Mouse (Mus musculus): ENCODE results near the gene Atp1a4. TPM values are rescaled to one million over a fixed set of nuclear protein-coding genes. Genes with fewer than 3 reads are reported as not detected.

The Atp1a4 gene
- polyA plus RNA-seq (2011; ENCODE audit: insufficient read depth, insufficient read length, low replicate concordance, missing spikeins): not detected in 2 replicates

DNA sequence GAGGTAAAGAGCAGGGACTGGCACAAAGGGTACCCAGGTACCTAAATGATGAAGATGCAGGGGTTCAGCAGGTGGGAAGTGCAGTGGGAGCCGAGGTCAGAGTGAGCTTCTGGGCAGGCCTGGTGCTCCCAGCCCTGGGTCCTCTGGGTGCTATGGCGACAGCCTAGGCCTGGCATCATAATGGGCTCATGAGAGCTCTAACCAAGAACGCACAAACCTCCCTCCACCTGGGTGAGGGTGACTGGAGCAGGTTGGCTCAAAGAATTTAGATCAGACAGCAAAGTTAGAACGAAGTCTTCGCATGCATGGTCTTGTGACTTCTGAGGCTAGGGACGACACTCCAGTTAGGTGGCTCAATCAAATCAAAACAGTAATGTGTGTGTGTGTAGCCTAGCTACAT, at the start of gene Atp1a4:
Gene Atp1a4 (minus strand): TSS at position 101 of the 400 bp plus-strand sequence.
- no peak within 1 kb of the TSS for H3K4me3 ChIP-seq (replicated peaks; ENCODE audit: control insufficient read depth, low read depth, low read length)
- TF ChIP-seq POLR2A (IDR thresholded peaks at IDR 0.05; ENCODE audit: borderline replicate concordance, control insufficient read depth, low read depth, low read length) (no peak), CTCF (IDR thresholded peaks at IDR 0.05; ENCODE audit: control insufficient read depth, insufficient read depth, low read length) (no peak)
- no peak within 1 kb of the TSS for H3K27ac ChIP-seq (ENCODE audit: control insufficient read depth, insufficient read depth, low read depth, low read length, poor library complexity)
- H3K4me1 ChIP-seq (ENCODE audit: control insufficient read depth, insufficient read depth, low read length): no peaks in the 10 kb centered on the region
- 81% methylated on average over 6 of the region's 6 CpGs for WGBS

DNA sequence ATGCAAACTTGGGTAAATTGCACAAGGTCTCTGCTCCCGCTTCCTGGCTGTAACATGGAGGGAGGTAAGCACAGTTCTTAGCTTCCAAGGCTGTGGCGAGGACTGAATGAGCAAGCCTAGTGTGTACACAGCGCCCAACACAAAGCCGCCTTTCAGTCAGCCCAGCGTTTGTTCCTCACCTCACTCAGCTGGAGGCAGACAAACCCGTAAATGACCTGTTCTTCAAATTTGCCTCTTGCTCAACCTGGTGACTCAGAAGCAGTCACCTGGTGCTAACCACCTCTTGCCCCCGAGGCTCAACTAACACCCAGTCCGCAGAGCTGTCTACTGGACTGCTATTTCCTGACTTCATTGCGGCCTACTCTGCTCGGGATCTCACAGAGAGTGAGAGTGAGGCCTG, 49.7 kb upstream of the Atp1a4 start:
- Histone ChIP-seq H3K4me1 (ENCODE audit: control insufficient read depth, insufficient read depth, low read length) (peaks cover 11% of the 10 kb centered on the region), H3K4me3 (replicated peaks; ENCODE audit: control insufficient read depth, low read depth, low read length) (no peak overlapping the region), H3K27ac (ENCODE audit: control insufficient read depth, insufficient read depth, low read depth, low read length, poor library complexity) (no peak overlapping the region)
- WGBS: 52% methylated on average over 10 of the region's 10 CpGs
- TF ChIP-seq POLR2A (IDR thresholded peaks at IDR 0.05; ENCODE audit: borderline replicate concordance, control insufficient read depth, low read depth, low read length): no peak
- TF ChIP-seq CTCF (IDR thresholded peaks at IDR 0.05; ENCODE audit: control insufficient read depth, insufficient read depth, low read length): no peak

DNA sequence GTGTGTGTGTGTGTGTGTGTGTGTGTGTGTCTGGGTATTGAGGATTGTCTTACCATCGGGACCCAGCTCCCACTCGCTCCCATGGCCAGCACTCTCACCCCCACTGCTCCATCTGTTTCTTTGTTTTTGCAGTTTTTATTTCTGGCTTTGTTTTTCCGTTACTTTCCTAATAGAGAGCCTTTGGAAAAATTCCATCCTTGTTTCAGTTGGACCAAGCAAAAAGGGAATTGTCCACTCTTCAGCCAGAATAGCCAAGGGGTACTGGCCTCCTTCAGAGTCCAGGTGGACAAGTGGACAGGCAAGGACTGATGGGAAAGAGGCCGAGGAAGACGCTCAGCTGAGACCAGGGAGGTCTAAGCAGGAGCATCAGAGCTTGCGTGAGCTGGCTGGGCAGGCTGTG, 48.7 kb upstream of the Atp1a4 start:
- H3K4me1 ChIP-seq (ENCODE audit: control insufficient read depth, insufficient read depth, low read length): peaks cover 11% of the 10 kb centered on the region
- WGBS: 66% methylated on average over 6 of the region's 6 CpGs
- TF ChIP-seq CTCF (IDR thresholded peaks at IDR 0.05; ENCODE audit: control insufficient read depth, insufficient read depth, low read length): no peak
- TF ChIP-seq POLR2A (IDR thresholded peaks at IDR 0.05; ENCODE audit: borderline replicate concordance, control insufficient read depth, low read depth, low read length): no peak

DNA sequence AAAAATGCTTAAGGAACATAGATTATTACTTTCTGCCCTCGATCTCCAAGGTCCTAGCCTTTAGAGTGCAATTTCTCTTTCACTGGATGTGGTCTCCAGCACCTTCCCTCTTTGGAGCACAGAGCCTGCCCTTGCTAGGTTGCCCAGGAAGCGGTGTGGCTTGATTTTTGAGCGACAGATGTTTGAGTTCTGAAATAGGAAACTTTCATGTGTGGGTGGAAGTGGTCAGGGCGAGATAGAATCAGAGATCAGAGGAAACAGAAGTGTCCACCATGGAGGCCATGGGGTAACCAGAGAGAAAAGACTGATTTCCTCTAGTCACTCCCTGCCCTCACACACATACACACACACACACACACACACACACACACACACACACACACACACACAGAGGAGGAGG, 48.0 kb upstream of the Atp1a4 start:
- 8% methylated on average over 4 of the region's 4 CpGs for WGBS
- peaks cover 11% of the 10 kb centered on the region for H3K4me1 ChIP-seq (ENCODE audit: control insufficient read depth, insufficient read depth, low read length)
- TF ChIP-seq CTCF (IDR thresholded peaks at IDR 0.05; ENCODE audit: control insufficient read depth, insufficient read depth, low read length) (no peak), POLR2A (IDR thresholded peaks at IDR 0.05; ENCODE audit: borderline replicate concordance, control insufficient read depth, low read depth, low read length) (no peak)
- no peak overlapping the region for H3K27ac ChIP-seq (ENCODE audit: control insufficient read depth, insufficient read depth, low read depth, low read length, poor library complexity)
- H3K4me3 ChIP-seq (replicated peaks; ENCODE audit: control insufficient read depth, low read depth, low read length): no peak overlapping the region

More for the DNA sequence above, 48.7 kb upstream of the Atp1a4 start:
- Histone ChIP-seq H3K4me3 (replicated peaks; ENCODE audit: control insufficient read depth, low read depth, low read length) (no peak overlapping the region), H3K27ac (ENCODE audit: control insufficient read depth, insufficient read depth, low read depth, low read length, poor library complexity) (no peak overlapping the region)

DNA sequence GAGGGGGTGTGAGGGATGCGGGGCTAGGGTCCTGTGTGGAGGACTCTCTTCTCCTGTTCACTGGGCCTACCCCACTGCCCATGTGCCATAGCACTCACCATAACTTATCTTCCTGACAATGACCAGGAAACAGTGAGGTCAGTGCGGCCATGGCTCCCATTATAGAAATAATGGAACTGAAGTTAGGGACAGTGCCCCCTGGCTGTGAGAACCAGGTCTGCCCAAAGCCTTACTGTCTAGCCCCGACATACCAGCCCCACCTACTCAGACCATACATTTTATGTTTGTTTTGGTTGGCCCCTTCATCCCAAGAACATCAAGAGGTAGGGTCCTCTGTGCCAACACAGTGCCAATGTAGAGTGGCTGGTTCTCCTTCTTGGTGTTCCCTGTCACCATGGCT, 47.4 kb upstream of the Atp1a4 start:
- Histone ChIP-seq H3K27ac (ENCODE audit: control insufficient read depth, insufficient read depth, low read depth, low read length, poor library complexity) (no peak overlapping the region), H3K4me1 (ENCODE audit: control insufficient read depth, insufficient read depth, low read length) (peaks cover 11% of the 10 kb centered on the region), H3K4me3 (replicated peaks; ENCODE audit: control insufficient read depth, low read depth, low read length) (no peak overlapping the region)
- WGBS: 56% methylated on average over 3 of the region's 3 CpGs
- no peak for TF ChIP-seq POLR2A (IDR thresholded peaks at IDR 0.05; ENCODE audit: borderline replicate concordance, control insufficient read depth, low read depth, low read length)
- TF ChIP-seq CTCF (IDR thresholded peaks at IDR 0.05; ENCODE audit: control insufficient read depth, insufficient read depth, low read length): peak; percentile 37; the same call in 1 of the 2 replicates

DNA sequence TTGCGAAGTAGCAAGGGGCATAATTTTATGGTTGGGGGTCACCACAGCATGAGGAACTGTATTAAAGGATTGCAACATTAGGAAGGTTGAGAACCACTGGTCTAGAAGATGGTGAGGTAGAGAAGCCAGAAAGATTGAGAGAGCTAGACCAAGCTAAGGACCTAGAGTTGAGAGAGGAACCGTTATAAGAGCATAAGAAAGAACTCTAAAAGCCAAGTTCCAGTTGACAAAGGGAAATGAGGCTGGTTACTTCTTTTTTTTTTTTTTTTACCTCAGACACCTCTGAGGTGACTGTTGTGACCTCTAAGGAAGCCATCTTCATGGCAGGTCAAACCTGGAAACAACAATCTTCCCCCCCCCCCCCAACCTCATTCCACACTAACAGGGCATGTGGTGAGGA, 46.9 kb upstream of the Atp1a4 start:
- no peak overlapping the region for H3K27ac ChIP-seq (ENCODE audit: control insufficient read depth, insufficient read depth, low read depth, low read length, poor library complexity)
- WGBS: 22% methylated on average over 2 of the region's 2 CpGs
- no peak for TF ChIP-seq CTCF (IDR thresholded peaks at IDR 0.05; ENCODE audit: control insufficient read depth, insufficient read depth, low read length)
- TF ChIP-seq POLR2A (IDR thresholded peaks at IDR 0.05; ENCODE audit: borderline replicate concordance, control insufficient read depth, low read depth, low read length): no peak
- no peak overlapping the region for H3K4me3 ChIP-seq (replicated peaks; ENCODE audit: control insufficient read depth, low read depth, low read length)
- peaks cover 11% of the 10 kb centered on the region for H3K4me1 ChIP-seq (ENCODE audit: control insufficient read depth, insufficient read depth, low read length)

DNA sequence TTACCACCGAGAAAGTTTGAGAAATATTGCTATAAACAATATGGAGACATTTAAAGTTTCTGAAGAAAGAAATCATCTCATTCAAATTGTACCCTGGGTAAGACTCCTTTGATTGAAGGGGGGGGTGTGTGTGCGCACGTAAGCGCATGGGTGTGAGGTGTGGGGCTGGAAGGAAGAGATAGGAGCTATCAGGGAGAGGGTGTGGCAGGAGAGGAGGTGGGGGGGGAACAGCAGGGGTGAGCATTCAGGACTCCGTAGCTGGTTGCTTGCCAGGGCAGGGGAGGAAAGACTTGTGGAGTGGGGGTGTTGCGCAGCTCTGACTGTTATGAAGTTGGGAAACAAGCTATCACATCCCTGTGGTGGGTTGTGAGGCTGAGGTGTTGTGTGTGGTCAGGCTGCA, 46.2 kb upstream of the Atp1a4 start:
- Histone ChIP-seq H3K4me3 (replicated peaks; ENCODE audit: control insufficient read depth, low read depth, low read length) (no peak overlapping the region), H3K27ac (ENCODE audit: control insufficient read depth, insufficient read depth, low read depth, low read length, poor library complexity) (no peak overlapping the region), H3K4me1 (ENCODE audit: control insufficient read depth, insufficient read depth, low read length) (peaks cover 11% of the 10 kb centered on the region)
- TF ChIP-seq CTCF (IDR thresholded peaks at IDR 0.05; ENCODE audit: control insufficient read depth, insufficient read depth, low read length): no peak
- TF ChIP-seq POLR2A (IDR thresholded peaks at IDR 0.05; ENCODE audit: borderline replicate concordance, control insufficient read depth, low read depth, low read length): no peak
- 21% methylated on average over 6 of the region's 6 CpGs for WGBS

DNA sequence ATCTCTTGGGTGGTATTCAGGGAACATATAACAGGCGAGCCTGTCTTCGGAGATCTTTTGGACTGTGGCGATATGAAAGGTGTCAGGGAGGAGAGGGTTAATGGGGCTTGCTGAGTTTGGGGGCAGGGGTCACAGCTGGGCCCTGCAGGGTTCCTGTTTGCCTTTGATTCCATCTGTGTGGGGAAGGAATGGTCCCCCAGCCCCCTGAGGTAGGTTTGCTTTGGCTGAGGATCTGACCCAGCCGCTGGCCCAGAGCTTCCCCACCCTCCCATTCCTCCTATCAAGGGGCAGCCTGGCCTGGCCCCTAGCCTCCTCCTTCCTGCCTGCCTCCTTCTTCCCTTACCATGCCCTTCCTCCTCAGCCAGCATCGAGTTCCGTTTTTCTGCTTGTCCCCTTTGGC, 44.6 kb upstream of the Atp1a4 start:
- Histone ChIP-seq H3K27ac (ENCODE audit: control insufficient read depth, insufficient read depth, low read depth, low read length, poor library complexity) (no peak overlapping the region), H3K4me1 (ENCODE audit: control insufficient read depth, insufficient read depth, low read length) (peaks cover 11% of the 10 kb centered on the region), H3K4me3 (replicated peaks; ENCODE audit: control insufficient read depth, low read depth, low read length) (no peak overlapping the region)
- TF ChIP-seq CTCF (IDR thresholded peaks at IDR 0.05; ENCODE audit: control insufficient read depth, insufficient read depth, low read length) (no peak), POLR2A (IDR thresholded peaks at IDR 0.05; ENCODE audit: borderline replicate concordance, control insufficient read depth, low read depth, low read length) (no peak)
- WGBS: 35% methylated on average over 6 of the region's 6 CpGs

DNA sequence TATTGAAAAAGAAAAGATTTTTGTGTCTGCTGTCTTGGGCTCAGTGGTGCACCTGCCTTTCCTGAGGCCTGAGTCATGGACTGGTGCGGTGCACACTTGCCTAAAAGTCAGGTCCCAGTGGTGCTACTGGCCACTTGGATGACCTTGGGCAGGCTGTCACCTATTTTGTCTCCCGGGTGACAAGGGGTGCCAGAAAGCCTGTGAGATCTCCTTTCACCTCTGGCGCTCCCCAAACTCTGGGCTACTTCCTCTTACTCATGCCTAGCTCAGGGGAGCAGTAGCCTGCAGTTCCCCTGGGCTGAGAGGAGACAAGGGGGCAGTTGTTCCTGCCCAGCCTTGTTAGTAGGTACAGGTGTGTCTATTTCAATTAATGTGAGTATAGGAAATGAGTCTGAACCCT, 44.1 kb upstream of the Atp1a4 start:
- TF ChIP-seq CTCF (IDR thresholded peaks at IDR 0.05; ENCODE audit: control insufficient read depth, insufficient read depth, low read length) (no peak), POLR2A (IDR thresholded peaks at IDR 0.05; ENCODE audit: borderline replicate concordance, control insufficient read depth, low read depth, low read length) (no peak)
- Histone ChIP-seq H3K4me1 (ENCODE audit: control insufficient read depth, insufficient read depth, low read length) (peaks cover 9% of the 10 kb centered on the region), H3K4me3 (replicated peaks; ENCODE audit: control insufficient read depth, low read depth, low read length) (no peak overlapping the region), H3K27ac (ENCODE audit: control insufficient read depth, insufficient read depth, low read depth, low read length, poor library complexity) (no peak overlapping the region)
- WGBS: 30% methylated on average over 3 of the region's 3 CpGs

Measured in bone marrow, adult 2 months (tissue).